Mouse (Mus musculus): Measurements from ENCODE around the gene Srpk1.
"Not testable (repeated sequence)": the region's sequence is repeated elsewhere in the genome, so short reads cannot be mapped to it uniquely, and the experiment has no call there.

Srpk1 gene

DNA sequence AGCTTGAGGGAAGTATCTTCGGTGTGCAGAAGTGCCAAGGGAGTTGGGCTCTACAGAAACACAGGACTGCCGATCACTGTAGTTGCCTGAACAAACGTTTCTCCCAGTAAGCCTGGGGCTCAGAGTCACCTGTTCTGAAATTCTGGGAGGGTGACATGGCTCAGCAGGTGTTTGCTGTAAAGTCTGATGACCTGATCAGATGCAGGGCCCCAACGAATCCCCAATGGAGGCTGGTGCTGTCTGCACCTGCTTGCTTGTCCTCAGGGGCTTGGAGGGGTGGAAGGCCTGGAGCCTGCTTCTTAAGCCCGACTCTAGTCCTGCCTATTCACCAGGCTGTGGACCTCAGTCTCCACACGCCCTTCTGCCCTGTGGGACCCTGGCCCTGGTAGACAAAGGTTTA lies 64.7 kb downstream of the Srpk1 start:
- in situ Hi-C loops (cut with MboI; ENCODE audit: low sequenced_read_pairs) = no loop called here

- in situ Hi-C loops (cut with MboI; ENCODE audit: low sequenced_read_pairs) = no loop called here
Observed at GRCm38 (mm10) chr17:28556635-28557396, 65.7 kb downstream of the Srpk1 start.

DNA sequence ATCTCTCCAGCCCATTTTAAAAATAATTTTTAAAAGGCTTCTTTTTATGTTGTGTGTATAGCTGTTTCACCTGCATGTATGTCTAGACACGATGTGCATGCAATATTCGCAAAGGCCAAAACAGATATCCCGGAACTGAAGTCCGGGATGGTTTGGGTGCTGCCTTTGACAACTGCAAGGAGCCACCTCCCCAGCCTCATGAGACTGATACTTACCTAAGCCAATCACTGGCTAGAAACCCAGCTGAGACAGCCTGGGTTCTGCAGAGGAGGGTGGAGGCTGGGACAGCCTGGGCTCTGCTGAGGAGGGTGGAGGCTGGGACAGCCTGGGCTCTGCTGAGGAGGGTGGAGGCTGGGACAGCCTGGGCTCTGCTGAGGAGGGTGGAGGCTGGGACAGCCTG lies 68.5 kb downstream of the Srpk1 start:
- in situ Hi-C loops (cut with MboI; ENCODE audit: low sequenced_read_pairs) = not testable (repeated sequence)

GRCm38 (mm10) chr17:28553040-28553793 lies 69.3 kb downstream of the Srpk1 start:
- in situ Hi-C loops (cut with MboI; ENCODE audit: low sequenced_read_pairs) = no loop called here

- in situ Hi-C loops (cut with MboI; ENCODE audit: low sequenced_read_pairs) = no loop called here
Observed at GRCm38 (mm10) chr17:28549111-28549510, 73.4 kb downstream of the Srpk1 start, which contains the start of gene Clpsl2. Gene Clpsl2, plus strand, starts transcription at chr17:28549411.

GRCm38 (mm10) chr17:28548550-28548949 lies 74.0 kb downstream of the Srpk1 start:
- in situ Hi-C loops (cut with MboI; ENCODE audit: low sequenced_read_pairs) = no loop called here

DNA sequence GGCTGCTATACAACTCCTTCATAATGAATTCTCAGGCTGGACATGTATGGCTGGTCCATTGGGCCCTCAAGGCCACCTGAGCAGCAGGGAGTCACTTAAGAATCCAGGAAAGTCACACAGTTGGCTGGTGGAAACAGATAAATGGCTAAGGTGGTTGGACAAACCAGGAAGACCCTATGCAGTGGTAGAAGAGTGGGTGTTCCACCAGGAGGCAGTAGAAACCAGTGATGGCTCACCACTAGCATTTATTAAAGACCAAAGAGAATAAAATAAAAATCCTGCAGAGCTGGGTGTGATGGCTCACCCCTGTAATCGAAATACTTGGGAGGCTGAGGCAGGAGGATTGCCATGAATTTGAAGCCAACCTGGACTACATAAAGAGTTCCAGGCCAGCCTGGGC lies 75.6 kb downstream of the Srpk1 start:
- in situ Hi-C loops (cut with MboI; ENCODE audit: low sequenced_read_pairs) = no loop called here

GRCm38 (mm10) chr17:28537881-28538280 lies 84.6 kb downstream of the Srpk1 start:
- in situ Hi-C loops (cut with MboI; ENCODE audit: low sequenced_read_pairs) = loop anchor here (10.0 kb wide), 1 partner anchor 153 kb away; no protein-coding TSS in a partner anchor
